Mouse (Mus musculus): ENCODE measurements around the gene Ubtd1.
"Not testable (repeated sequence)": the region's sequence is repeated elsewhere in the genome, so short reads cannot be mapped to it uniquely, and the experiment has no call there.

The Ubtd1 gene

DNA sequence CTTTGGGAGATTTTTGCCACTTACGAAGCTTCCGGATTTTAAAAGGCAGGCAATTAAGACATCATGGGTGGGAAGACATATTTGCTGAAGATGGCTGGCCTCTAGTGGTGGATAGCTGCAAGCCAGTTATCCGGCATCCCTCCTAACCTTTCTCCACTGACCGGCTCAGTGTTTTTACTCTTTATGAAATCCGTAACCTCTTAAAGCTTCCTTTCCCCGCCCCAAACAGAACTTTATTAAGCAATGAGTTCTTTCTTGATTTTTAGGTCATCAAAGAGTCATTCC lies 87.6 kb downstream of the Ubtd1 start:
- DNase-seq: peak in 1 of 2 experiments; percentile 63

DNA sequence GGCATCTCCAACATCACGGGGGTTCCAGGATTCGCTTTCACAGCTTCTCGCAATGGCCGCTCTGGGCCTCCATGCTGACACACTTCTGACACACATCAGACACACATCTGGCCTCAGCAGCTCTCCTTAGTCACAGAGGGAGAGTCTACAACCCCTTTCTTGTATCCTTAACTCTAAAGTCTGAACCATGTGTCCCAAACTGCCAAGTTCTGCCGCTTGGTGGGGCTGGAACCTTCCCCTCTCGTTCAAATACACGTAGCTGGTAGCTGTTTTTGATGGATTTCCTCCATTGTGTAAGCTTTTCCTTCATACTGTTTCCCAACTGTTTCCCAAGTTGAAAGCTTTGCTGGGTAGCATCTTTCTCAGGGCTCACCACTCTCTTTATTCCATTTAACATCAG lies 89.7 kb downstream of the Ubtd1 start:
- no peak for DNase-seq

DNA sequence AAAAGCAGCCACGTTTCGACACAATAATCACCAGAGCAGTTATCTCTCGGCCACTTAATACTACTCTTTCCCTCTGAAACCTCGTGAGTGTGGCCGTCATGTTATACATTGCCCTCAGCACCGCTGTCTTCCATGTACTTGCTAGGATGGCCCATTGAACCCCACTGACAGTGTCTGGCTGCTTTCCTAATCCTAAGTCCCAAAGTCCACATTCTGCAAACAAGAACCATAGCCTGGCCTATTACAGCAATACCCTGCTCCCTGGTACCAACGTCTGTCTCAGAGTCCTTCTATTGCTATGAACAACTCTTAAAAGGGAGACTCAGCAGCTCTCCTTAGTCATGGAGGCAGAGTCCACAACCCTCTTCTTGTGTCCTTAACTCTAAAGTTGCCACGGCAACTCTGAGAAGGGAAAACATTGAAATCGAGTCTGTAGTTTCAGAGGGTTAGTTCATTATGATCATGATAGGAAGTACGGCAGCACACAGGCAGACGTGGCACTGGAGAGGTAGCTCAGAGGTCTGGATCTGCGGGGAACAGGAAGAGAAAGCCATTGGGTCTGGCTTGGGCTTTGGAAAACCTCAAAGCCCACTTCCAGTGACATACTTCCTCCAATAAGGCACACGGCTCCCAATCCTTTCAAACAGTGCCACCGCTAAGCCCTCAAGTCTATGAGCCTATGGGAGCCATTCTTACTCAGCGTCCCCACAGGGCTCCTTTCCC lies 90.5 kb downstream of the Ubtd1 start:
- peak in 1 of 2 experiments; percentile 22 for DNase-seq

DNA sequence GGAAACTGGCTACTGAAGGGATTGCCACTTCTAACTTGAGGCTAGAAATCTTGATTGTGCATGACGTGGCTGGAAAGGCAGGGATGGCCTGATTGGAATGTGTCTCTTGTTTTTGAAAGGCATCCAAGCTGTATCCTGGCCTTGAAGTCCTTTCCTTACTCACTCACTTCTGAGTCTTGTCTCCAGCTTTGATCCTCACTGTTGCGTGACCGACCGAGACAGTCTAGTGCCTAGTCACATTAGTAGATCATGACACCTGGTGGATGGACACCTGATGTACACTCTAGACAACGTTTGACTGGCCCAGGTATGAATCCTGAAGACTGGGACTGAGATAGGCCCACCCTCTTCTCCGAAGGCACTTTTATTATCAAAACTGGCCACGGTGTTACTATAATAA lies 91.2 kb downstream of the Ubtd1 start:
- DNase-seq: peak; percentile 47 to 64

DNA sequence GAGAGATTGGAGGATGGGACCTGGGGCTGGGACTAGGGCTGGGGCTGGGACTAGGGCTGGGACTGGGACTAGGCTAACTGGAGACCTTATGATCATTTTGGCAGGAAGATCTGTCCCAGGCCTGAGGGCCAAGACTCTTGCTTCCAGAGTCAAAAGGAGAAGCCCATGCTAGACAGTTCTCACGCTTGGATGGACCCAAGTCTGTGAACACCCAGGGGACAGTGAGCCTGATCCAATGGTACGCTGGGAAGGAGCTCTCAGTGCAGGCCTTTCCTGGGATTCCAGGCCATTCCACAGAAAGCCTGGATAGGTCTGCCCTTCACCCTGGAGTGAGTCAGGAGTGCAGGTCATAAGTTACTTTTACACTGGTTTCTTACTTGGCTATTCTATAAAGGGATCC lies 93.5 kb downstream of the Ubtd1 start:
- no peak for DNase-seq

DNA sequence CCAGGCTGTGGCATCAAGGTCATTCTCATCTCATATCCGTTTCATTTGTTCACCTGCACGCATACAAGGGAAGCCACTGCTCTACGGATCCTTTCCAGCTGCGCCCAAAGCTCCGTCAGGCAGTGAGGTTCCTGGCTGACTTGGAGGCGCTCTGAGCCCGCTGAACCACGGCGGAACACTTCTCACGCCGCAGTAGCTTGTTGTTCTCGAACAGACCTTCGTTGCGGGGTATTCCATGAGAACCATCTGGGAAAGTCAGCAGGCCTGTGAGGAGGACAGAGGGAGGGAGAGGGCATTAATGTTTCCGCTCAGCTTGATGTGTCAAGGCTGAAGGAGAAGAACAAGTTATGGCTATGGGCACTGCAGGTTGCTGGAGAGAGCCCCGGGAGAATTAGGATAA lies 94.4 kb downstream of the Ubtd1 start:
- DNase-seq: no peak

DNA sequence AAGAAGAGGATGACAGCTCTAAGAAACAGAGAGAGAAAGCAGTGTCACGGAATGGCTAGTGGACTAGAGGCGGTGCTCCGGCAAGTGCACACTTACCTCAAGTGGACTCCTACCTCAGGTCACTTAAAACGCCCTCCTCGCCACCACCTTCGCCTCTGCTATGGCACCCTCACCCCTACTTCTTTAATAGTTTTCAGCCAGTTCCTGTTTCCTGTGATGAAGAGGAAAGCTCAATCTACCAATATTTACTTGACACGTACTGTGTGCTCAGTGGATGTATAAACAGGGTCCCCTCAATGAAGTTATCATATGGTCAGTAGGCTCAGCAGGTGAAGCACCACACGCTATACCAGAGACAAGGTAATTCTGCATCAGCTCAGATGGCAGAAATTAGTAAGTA lies 97.0 kb downstream of the Ubtd1 start:
- DNase-seq: no peak

DNA sequence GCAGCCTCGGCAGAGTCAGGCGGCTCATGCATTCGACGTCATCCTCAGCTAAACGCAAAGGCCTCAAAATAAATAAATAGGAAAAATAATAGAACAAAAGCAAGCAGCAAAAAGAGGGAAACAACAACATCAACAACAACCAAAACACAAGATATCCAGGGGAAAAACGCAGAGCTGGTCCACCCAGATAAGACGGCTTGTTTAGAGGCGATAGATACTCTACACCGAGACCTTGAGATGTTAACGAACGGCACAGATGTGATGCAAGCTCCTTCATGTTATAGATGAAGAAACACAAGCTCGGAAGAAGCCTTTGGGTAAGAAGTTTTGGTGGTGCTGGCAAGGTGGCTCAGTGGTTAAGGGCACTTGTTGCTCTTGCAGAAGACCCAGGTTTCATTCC lies 97.4 kb downstream of the Ubtd1 start:
- DNase-seq: no peak

DNA sequence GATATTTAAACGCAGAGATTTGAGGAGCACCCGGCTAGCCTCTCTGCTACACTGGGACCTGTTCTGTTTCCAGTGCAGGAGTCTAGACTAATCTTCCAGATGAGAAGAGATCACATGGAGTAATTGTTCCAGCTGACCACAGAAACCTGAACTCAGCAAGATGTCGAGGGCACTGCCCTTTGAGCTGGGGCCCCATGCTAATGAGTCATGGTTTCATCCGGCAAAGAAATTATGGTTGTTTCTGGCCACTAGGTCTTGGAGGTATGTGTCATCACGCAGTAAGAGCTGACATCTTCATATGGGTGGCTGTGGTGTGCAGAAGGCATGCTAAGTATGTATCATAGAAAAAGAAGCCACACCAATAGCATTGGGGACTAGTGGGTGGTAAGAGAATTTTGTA lies 98.4 kb downstream of the Ubtd1 start:
- DNase-seq: no peak

DNA sequence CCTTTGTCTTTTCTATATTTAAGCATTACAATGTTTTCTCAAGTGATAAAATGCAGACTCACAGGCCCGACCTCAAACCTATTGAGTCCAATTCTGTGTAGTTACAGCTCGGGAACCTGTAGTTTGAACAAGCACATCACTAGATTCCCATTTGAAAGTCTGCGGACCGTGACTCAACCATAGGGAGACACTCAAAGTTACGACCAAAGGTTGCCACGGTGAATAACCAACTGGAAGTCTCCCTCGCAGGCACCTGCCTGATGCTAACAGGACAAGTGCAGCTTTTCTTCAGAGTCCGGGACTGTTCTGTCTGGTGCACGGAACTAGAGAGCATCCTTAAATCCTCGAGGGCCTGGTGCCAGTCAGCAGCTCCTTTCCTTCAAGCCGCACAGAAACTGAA lies 98.9 kb downstream of the Ubtd1 start:
- peak in 1 of 2 experiments; percentile 29 for DNase-seq

DNA sequence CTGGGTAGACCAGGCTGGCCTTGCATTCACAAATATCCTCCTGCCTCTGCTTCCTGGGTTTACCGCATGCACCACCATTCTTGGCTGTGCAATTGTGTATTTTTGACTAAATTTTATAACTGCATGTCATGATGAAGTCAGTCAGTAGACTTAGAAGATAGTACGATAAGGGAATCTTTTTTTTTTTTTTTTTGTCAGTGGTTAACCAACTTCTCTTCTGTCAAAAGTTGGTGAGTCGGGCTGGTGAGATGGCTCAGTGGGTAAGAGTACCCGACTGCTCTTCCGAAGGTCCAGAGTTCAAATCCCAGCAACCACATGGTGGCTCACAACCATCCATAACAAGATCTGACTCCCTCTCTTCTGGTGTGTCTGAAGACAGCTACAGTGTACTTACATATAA lies 100.0 kb downstream of the Ubtd1 start:
- not testable (repeated sequence) for DNase-seq

All from kidney, postnatal 4 days (tissue).